Mouse (Mus musculus) midbrain, postnatal 0 days (tissue): ENCODE data around the gene Ak5. TPM values are rescaled to one million over a fixed set of nuclear protein-coding genes. Genes with fewer than 3 reads are reported as not detected.

ENCODE experiments used
- ATAC-seq: fragments of 200-750 bp; cut with Nextera tagmentation; 2 replicates; pipeline ENCODE4 v1.8.0; 2017; ENCODE audit warnings: moderate number of reproducible peaks, mild to moderate bottlenecking, moderate TSS enrichment, moderate library complexity; ENCODE audit not compliant: low FRiP score
- DNase-seq: peaks from one replicate; pipeline ENCODE4 v3.0.0-alpha.2; 2015; ENCODE audit warnings: low spot score
- H3K27ac ChIP-seq: fragments of 300-500 bp; sonication (generic); 2 replicates; pipeline ENCODE4 v1.5.1; 2014; ENCODE audit warnings: low read depth, mild to moderate bottlenecking, low read length, mixed read lengths
- H3K27me3 ChIP-seq: fragments of 300-500 bp; sonication (generic); 2 replicates; pipeline ENCODE4 v1.6.1; 2014; ENCODE audit warnings: low read length, control low read depth, mixed read lengths; ENCODE audit not compliant: insufficient read depth
- H3K36me3 ChIP-seq: fragments of 300-500 bp; sonication (generic); 2 replicates; pipeline ENCODE4 v1.6.1; 2014; ENCODE audit warnings: low read length, control low read depth, mixed read lengths; ENCODE audit not compliant: insufficient read depth
- H3K4me1 ChIP-seq: fragments of 300-500 bp; sonication (generic); 2 replicates; pipeline ENCODE4 v1.6.1; 2014; ENCODE audit warnings: mild to moderate bottlenecking, control low read depth, antibody characterized with exemption, low read length, mixed read lengths; ENCODE audit not compliant: insufficient read depth
- H3K4me2 ChIP-seq: fragments of 300-500 bp; sonication (generic); 2 replicates; pipeline ENCODE4 v1.6.1; 2014; ENCODE audit warnings: low read depth, mild to moderate bottlenecking, low read length, mixed read lengths; ENCODE audit not compliant: poor library complexity, severe bottlenecking
- H3K4me3 ChIP-seq: fragments of 300-500 bp; sonication (generic); 2 replicates; pipeline ENCODE4 v1.5.1; 2014; ENCODE audit warnings: low read depth, mild to moderate bottlenecking, low read length, moderate library complexity
- H3K9ac ChIP-seq: fragments of 300-500 bp; sonication (generic); replicated peaks from 2 replicates; pipeline ENCODE4 v1.6.1; 2014; ENCODE audit warnings: mild to moderate bottlenecking, low read length, moderate library complexity, mixed read lengths; ENCODE audit not compliant: poor library complexity, severe bottlenecking
- H3K9me3 ChIP-seq: fragments of 300-500 bp; sonication (generic); 2 replicates; pipeline ENCODE4 v1.6.1; 2016; ENCODE audit warnings: low read length, control low read depth
- CTCF ChIP-seq: IDR thresholded peaks from 2 replicates; pipeline ENCODE4 v1.5.1; 2016; ENCODE audit warnings: antibody characterized with exemption, mild to moderate bottlenecking
- whole genome bisulfite sequencing: fragments of 180-500 bp; shearing (Covaris S2); extraction: QIAGEN DNeasy Blood & Tissue Kit; methylation state at CpG from one replicate; pipeline ENCODE4 v1.1.7; 2014; 5-methylcytosine and 5-hydroxymethylcytosine counted together
- polyA plus RNA-seq: library from polyadenylated mRNA; unstranded; fragments of >200 nt; fragmentation: Nextera tagmentation; extraction: Ambion mirVana; gene quantifications from 2 replicates; pipeline ENCODE4 v1.2.1, GENCODE M21; 2015
- total RNA-seq: library from RNA; depleted of rRNA; stranded (reverse); fragments of >200 nt; gene quantifications from 2 replicates; pipeline ENCODE4 v1.2.3, GENCODE M21; 2014

The Ak5 gene
- total and polyA plus RNA-seq, 2 experiments from 2014 or later = 14.0 to 22.3 TPM

- Histone ChIP-seq H3K27ac (no peak overlapping the region), H3K36me3 (no peaks in the 10 kb centered on the region), H3K27me3 (no peaks in the 10 kb centered on the region), H3K9me3 (no peaks in the 10 kb centered on the region), H3K4me3 (no peak overlapping the region), H3K4me2 (no peak overlapping the region), H3K4me1 (no peaks in the 10 kb centered on the region), H3K9ac (no peak overlapping the region)
- ATAC-seq = no peak
- WGBS = 93% methylated on average over 6 of the region's 6 CpGs
- no peak for TF ChIP-seq CTCF
- no peak for DNase-seq
Measured at GRCm38 (mm10) chr3:152480336-152480735, 187.8 kb downstream of the Ak5 start.

- DNase-seq (peak; percentile 54), ATAC-seq (peak; percentile 47; the same call in 1 of the 2 replicates)
- WGBS = 6% methylated on average over 14 of the region's 16 CpGs
- H3K27me3 ChIP-seq = no peaks in the 10 kb centered on the region
- H3K4me3 ChIP-seq = peak overlapping the region; percentile 23; the same call in 1 of the 2 replicates
- TF ChIP-seq CTCF = no peak
- H3K9ac ChIP-seq = no peak overlapping the region
- no peak overlapping the region for H3K27ac ChIP-seq
- H3K36me3 ChIP-seq = no peaks in the 10 kb centered on the region
- peak overlapping the region; percentile 49 for H3K4me2 ChIP-seq
- H3K9me3 ChIP-seq = no peaks in the 10 kb centered on the region
- no peaks in the 10 kb centered on the region for H3K4me1 ChIP-seq
Measured at GRCm38 (mm10) chr3:152478599-152479435, 189.3 kb downstream of the Ak5 start.

- no peaks in the 10 kb centered on the region for H3K4me1 ChIP-seq
- peak overlapping the region; percentile 23; the same call in 1 of the 2 replicates for H3K4me3 ChIP-seq
- DNase-seq = peak; percentile 64
- no peaks in the 10 kb centered on the region for H3K9me3 ChIP-seq
- 11% methylated on average over 23 of the region's 23 CpGs for WGBS
- H3K4me2 ChIP-seq = peak overlapping the region; percentile 49
- H3K9ac ChIP-seq = no peak overlapping the region
- H3K36me3 ChIP-seq = no peaks in the 10 kb centered on the region
- H3K27ac ChIP-seq = no peak overlapping the region
- peak; percentile 76 for TF ChIP-seq CTCF
- H3K27me3 ChIP-seq = no peaks in the 10 kb centered on the region
- ATAC-seq = peak; percentile 59
Measured at GRCm38 (mm10) chr3:152477796-152478527, 190.2 kb downstream of the Ak5 start.

GRCm38 (mm10) chr3:152475894-152476293, 192.3 kb downstream of the Ak5 start:
- H3K9ac ChIP-seq = no peak overlapping the region
- H3K27me3 ChIP-seq = no peaks in the 10 kb centered on the region
- no peak overlapping the region for H3K27ac ChIP-seq
- 94% methylated on average over 3 of the region's 3 CpGs for WGBS
- no peak for TF ChIP-seq CTCF
- H3K4me1 ChIP-seq = no peaks in the 10 kb centered on the region
- H3K4me2 ChIP-seq = no peak overlapping the region
- H3K36me3 ChIP-seq = no peaks in the 10 kb centered on the region
- H3K4me3 ChIP-seq = no peak overlapping the region
- no peaks in the 10 kb centered on the region for H3K9me3 ChIP-seq
- ATAC-seq (no peak), DNase-seq (no peak)

- Histone ChIP-seq H3K9me3 (no peaks in the 10 kb centered on the region), H3K27me3 (no peaks in the 10 kb centered on the region), H3K27ac (no peak overlapping the region), H3K9ac (no peak overlapping the region), H3K4me3 (no peak overlapping the region), H3K4me2 (no peak overlapping the region), H3K36me3 (no peaks in the 10 kb centered on the region), H3K4me1 (no peaks in the 10 kb centered on the region)
- DNase-seq (no peak), ATAC-seq (no peak)
- TF ChIP-seq CTCF = no peak
- WGBS = 91% methylated on average over 1 of the region's 1 CpGs
Measured at GRCm38 (mm10) chr3:152475278-152475669, 192.9 kb downstream of the Ak5 start.
